Mouse (Mus musculus) heart, postnatal 0 days (tissue): Measurements from ENCODE around the gene Togaram2. TPM values are rescaled to one million over a fixed set of nuclear protein-coding genes. Genes with fewer than 3 reads are reported as not detected.

Source experiments
- ATAC-seq: fragments of 200-750 bp; cut with Nextera tagmentation; 2 replicates; pipeline ENCODE4 v1.8.0; 2017; ENCODE audit warnings: low read depth, moderate number of reproducible peaks, moderate library complexity; ENCODE audit not compliant: insufficient read depth
- DNase-seq: peaks from one replicate; pipeline ENCODE4 v3.0.0-alpha.2; 2016; ENCODE audit warnings: low spot score
- H3K27ac ChIP-seq: fragments of 300-500 bp; sonication (generic); 2 replicates; pipeline ENCODE4 v1.5.1; 2014; ENCODE audit warnings: low read depth, mild to moderate bottlenecking
- H3K27me3 ChIP-seq: fragments of 300-500 bp; sonication (generic); 2 replicates; pipeline ENCODE4 v1.6.1; 2014; ENCODE audit warnings: low read length, mixed read lengths; ENCODE audit not compliant: control insufficient read depth, insufficient read depth
- H3K36me3 ChIP-seq: fragments of 300-500 bp; sonication (generic); replicated peaks from 2 replicates; pipeline ENCODE4 v1.6.1; 2014; ENCODE audit warnings: low read length, mixed read lengths; ENCODE audit not compliant: control insufficient read depth, insufficient read depth
- H3K4me1 ChIP-seq: fragments of 300-500 bp; sonication (generic); 2 replicates; pipeline ENCODE4 v1.6.1; 2014; ENCODE audit warnings: antibody characterized with exemption; ENCODE audit not compliant: control insufficient read depth, insufficient read depth
- H3K4me2 ChIP-seq: fragments of 300-500 bp; sonication (generic); 2 replicates; pipeline ENCODE4 v1.6.1; 2014; ENCODE audit warnings: low read depth, mild to moderate bottlenecking, low read length, moderate library complexity
- H3K4me3 ChIP-seq: fragments of 300-500 bp; sonication (generic); 2 replicates; pipeline ENCODE4 v1.5.1; 2014; ENCODE audit warnings: low read depth, low read length
- H3K9ac ChIP-seq: fragments of 300-500 bp; sonication (generic); replicated peaks from 2 replicates; pipeline ENCODE4 v1.6.1; 2014; ENCODE audit warnings: low read depth, low read length, mixed read lengths
- H3K9me3 ChIP-seq: fragments of 300-500 bp; sonication (generic); replicated peaks from 2 replicates; pipeline ENCODE4 v1.6.1; 2016; ENCODE audit warnings: low read length; ENCODE audit not compliant: control insufficient read depth
- CTCF ChIP-seq: IDR thresholded peaks from 2 replicates; pipeline ENCODE4 v1.5.1; 2016; ENCODE audit warnings: antibody characterized with exemption, control low read depth, low read depth
- EP300 ChIP-seq: IDR thresholded peaks from 2 replicates; pipeline ENCODE4 v1.6.1; 2016; ENCODE audit warnings: antibody characterized with exemption, low read depth
- WGBS: fragments of 180-500 bp; shearing (Covaris S2); extraction: QIAGEN DNeasy Blood & Tissue Kit; methylation state at CpG from one replicate; pipeline ENCODE4 v1.1.7; 2014; 5-methylcytosine and 5-hydroxymethylcytosine counted together
- polyA plus RNA-seq: library from polyadenylated mRNA; unstranded; fragments of >200 nt; fragmentation: Nextera tagmentation; extraction: Ambion mirVana; gene quantifications from 2 replicates; pipeline ENCODE4 v1.2.1, GENCODE M21; 2015
- total RNA-seq: library from RNA; depleted of rRNA; stranded (reverse); fragments of >200 nt; gene quantifications from 2 replicates; pipeline ENCODE4 v1.2.3, GENCODE M21; 2014; ENCODE audit warnings: low replicate concordance

Togaram2 gene
- total and polyA plus RNA-seq, 2 experiments from 2014 or later: 0.46 to 1.1 TPM

DNA sequence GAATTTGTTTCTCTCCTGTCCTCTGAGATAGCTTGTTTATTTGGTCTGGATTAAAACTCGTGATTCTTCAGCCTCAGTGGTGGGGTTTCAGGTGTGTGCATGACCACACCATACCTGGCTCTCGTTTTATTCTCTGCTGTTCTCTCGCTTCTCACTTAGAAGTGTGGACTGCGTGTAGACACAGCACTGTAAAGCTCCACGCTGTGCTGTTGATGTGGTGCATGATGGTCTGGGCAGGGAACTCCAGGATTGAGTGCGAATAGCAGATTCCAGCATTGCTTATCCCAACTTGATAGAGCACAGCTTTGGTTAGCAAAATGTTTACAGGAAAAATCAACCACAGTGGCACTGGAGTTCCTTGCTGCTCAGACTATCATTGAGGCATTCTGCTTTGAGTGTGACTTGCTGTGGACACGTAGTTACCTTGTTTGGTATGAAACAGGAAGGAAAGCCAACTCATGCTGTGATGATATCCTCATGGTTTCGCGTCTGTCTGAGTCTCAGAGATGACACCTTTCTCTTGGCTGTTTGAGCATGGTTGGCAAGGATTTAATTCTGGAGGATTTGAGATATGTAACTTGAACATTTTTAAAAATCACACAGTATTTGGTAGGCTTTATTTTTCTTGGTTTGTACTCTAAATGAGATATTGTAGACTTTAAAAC is 32.5 kb upstream of the Togaram2 start:
- no peaks in the 10 kb centered on the region for H3K27me3 ChIP-seq
- ATAC-seq: no peak
- H3K9me3 ChIP-seq: no peaks in the 10 kb centered on the region
- H3K4me2 ChIP-seq: no peak overlapping the region
- no peak overlapping the region for H3K9ac ChIP-seq
- H3K36me3 ChIP-seq: peaks cover 76% of the 10 kb centered on the region
- no peak overlapping the region for H3K4me3 ChIP-seq
- WGBS: 85% methylated on average over 9 of the region's 9 CpGs
- no peak for TF ChIP-seq EP300
- no peak for TF ChIP-seq CTCF
- H3K4me1 ChIP-seq: no peaks in the 10 kb centered on the region
- no peak overlapping the region for H3K27ac ChIP-seq
- DNase-seq: no peak

DNA sequence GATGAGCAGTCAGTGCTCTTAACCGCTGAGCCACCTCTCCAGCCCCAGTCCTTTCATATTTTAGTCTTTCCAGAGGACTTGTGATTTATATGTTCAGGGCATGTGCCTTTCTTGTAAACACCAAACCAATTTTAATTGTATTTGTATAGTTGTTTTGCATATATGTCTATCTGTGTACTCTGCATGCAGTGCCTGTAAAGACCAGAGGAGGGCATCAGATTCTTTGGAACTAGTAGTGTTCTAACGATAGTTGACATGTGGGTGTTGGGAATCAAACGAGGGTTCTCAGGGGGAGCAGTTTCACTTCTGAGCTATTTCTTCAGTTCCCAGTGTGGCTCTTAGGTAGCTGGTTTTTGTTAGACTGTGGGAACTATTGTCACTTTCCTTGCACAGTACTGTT is 30.9 kb upstream of the Togaram2 start:
- no peaks in the 10 kb centered on the region for H3K4me1 ChIP-seq
- 88% methylated on average over 3 of the region's 3 CpGs for WGBS
- H3K4me2 ChIP-seq: no peak overlapping the region
- no peak overlapping the region for H3K9ac ChIP-seq
- TF ChIP-seq EP300 (no peak), CTCF (no peak)
- ATAC-seq (no peak), DNase-seq (no peak)
- peaks cover 80% of the 10 kb centered on the region for H3K36me3 ChIP-seq
- no peak overlapping the region for H3K27ac ChIP-seq
- no peak overlapping the region for H3K4me3 ChIP-seq
- no peaks in the 10 kb centered on the region for H3K27me3 ChIP-seq
- no peaks in the 10 kb centered on the region for H3K9me3 ChIP-seq

DNA sequence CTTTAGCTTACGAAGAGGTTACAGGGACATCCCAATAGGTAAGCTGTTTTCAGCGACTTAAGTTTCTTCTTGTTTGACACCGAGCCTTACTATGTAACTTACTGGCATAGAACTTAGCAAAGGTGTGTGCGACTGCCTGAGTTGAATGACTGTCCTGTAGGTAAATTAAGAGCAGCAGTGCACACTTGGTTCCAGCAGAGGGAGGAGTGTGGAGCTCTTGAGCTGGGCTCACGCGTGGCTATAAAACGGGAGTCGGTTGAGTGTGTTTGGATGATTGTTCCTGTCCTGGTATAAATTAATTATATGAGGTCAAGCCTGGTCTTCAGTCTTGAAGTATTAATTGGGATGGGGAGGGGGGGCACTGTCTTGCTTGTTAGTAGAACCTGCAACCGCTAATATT is 23.1 kb upstream of the Togaram2 start:
- Histone ChIP-seq H3K4me2 (no peak overlapping the region), H3K36me3 (peaks cover 76% of the 10 kb centered on the region), H3K9me3 (no peaks in the 10 kb centered on the region), H3K4me3 (no peak overlapping the region), H3K4me1 (no peaks in the 10 kb centered on the region), H3K9ac (no peak overlapping the region), H3K27me3 (no peaks in the 10 kb centered on the region), H3K27ac (no peak overlapping the region)
- WGBS: 89% methylated on average over 9 of the region's 9 CpGs
- no peak for ATAC-seq
- no peak for DNase-seq
- TF ChIP-seq CTCF (peak; percentile 9; the same call in 1 of the 2 replicates), EP300 (no peak)

DNA sequence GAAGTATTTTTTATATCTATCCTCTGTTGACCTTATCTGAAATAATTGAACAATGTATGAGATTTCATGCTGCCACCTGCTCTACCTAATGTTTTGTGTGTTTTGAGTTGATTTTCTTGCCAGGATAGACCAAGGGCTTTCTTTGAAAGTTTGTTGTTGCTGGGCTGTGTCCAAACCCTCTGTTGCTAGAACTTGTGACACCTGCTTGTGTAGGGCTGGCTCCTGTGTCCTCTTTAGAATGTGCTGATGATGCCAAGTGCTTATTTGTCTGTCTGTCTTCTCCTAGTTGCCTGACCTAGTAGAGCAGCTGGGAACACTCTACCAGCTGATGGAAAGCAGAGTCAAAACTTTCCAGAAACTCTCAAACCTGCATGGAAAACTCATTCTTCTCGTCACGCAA is 20.6 kb upstream of the Togaram2 start:
- Histone ChIP-seq H3K36me3 (peaks cover 80% of the 10 kb centered on the region), H3K27ac (no peak overlapping the region), H3K4me3 (no peak overlapping the region), H3K27me3 (no peaks in the 10 kb centered on the region), H3K9ac (no peak overlapping the region), H3K9me3 (no peaks in the 10 kb centered on the region), H3K4me1 (no peaks in the 10 kb centered on the region), H3K4me2 (no peak overlapping the region)
- 92% methylated on average over 2 of the region's 2 CpGs for WGBS
- ATAC-seq (no peak), DNase-seq (no peak)
- no peak for TF ChIP-seq EP300
- TF ChIP-seq CTCF: no peak

DNA sequence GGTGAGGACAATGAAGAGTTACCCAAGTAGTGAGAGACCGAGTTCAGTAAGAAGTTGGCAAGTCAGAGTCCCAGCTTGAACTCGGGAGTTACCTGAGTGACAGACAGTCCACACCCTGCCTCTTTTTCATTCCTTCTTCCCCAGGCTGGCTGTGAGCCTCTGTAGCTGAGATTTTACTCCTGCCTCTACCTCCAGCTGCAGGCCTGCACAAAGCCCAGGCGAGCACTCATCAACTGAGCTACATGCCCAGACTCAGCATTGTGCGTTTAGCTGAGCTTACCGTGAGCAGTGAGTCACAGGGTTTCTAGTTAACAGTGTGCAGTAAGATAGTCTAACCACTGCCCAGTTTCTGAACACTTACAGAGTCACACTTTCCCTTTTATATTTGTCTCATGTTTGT is 20.1 kb upstream of the Togaram2 start:
- Histone ChIP-seq H3K4me3 (no peak overlapping the region), H3K4me1 (no peaks in the 10 kb centered on the region), H3K9ac (no peak overlapping the region), H3K4me2 (no peak overlapping the region), H3K27ac (no peak overlapping the region), H3K9me3 (no peaks in the 10 kb centered on the region), H3K27me3 (no peaks in the 10 kb centered on the region), H3K36me3 (peaks cover 83% of the 10 kb centered on the region)
- 81% methylated on average over 5 of the region's 5 CpGs for WGBS
- DNase-seq (no peak), ATAC-seq (no peak)
- TF ChIP-seq EP300 (no peak), CTCF (no peak)

DNA sequence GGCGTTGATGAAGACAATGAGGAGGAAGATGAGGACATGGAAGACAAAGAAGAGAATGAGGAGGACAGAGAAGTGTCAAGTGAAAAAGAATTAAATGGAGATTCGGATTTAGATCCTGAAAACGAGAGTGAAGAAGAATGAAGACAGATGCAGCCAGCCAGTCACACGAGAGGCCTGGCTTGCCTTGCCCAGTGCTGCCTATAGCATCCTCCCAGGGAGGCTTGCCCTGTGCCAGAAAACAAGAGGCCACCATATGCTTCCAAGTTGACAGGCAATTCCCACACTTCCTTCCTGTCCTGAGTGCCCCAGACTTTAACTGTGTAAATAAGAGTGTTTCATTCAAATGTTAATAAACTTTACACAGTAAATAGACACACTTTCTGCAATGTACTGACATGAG is 15.5 kb upstream of the Togaram2 start:
- no peak for DNase-seq
- Histone ChIP-seq H3K4me3 (no peak overlapping the region), H3K27me3 (no peaks in the 10 kb centered on the region), H3K4me2 (no peak overlapping the region), H3K9ac (no peak overlapping the region), H3K27ac (no peak overlapping the region), H3K4me1 (peaks cover 3% of the 10 kb centered on the region; the same call in 1 of the 2 replicates), H3K9me3 (no peaks in the 10 kb centered on the region), H3K36me3 (peaks cover 49% of the 10 kb centered on the region)
- ATAC-seq: no peak
- no peak for TF ChIP-seq CTCF
- 86% methylated on average over 4 of the region's 4 CpGs for WGBS
